Mouse (Mus musculus): ENCODE data around the gene Tmem191c. TPM values are rescaled to one million over a fixed set of nuclear protein-coding genes. Genes with fewer than 3 reads are reported as not detected.

Gene Tmem191c
- polyA plus RNA-seq, 1 experiment from 2014 or later: 31.9 TPM

DNA sequence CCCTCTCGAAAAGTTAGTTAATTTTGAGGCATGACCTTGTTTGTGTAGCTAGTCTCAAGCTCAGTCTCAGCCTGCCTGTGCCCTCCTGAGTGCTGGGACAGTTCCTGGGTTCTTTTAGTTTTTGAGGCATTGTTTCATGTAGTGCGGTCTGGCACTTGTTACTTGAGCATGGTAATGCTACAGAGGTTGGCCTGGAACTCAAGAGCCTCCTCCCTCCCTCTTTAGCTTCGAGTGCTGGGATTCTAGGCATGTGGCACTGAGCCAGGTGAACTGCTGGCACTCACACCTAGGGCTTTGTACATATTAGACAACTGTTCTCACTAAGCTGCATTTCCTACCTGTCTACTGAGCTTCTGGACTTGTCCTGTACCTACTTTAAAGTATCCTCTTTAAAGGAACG is 28.1 kb upstream of the Tmem191c start:
- Histone ChIP-seq H3K36me3 (no peaks in the 10 kb centered on the region), H3K9ac (no peak overlapping the region), H3K4me1 (replicated peaks) (peaks cover 33% of the 10 kb centered on the region), H3K27ac (replicated peaks) (no peak overlapping the region), H3K9me3 (no peaks in the 10 kb centered on the region), H3K4me3 (no peak overlapping the region), H3K4me2 (no peak overlapping the region), H3K27me3 (no peaks in the 10 kb centered on the region)
- 75% methylated on average over 4 of the region's 4 CpGs for WGBS
- no peak for ATAC-seq (ENCODE audit: low read depth)

DNA sequence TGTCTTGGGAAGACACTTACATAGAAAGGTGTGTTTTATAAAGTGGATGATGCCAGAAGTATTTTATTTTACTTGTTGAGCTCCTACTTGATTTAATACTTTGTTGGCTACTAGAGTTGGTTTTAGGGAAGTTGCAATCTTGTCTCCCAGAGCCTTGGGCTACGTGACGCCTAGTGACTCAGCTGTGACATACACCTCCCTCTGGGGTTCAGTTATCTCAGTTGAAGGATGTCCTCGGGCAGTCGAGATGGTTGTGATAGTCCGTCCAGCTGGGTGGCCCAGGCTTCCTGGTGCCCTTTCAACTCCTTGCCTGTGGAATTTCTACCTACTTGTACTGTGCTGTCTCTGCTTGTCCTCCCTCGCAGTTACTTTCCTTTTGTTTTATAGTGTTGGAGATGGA is 26.7 kb upstream of the Tmem191c start:
- Histone ChIP-seq H3K9ac (no peak overlapping the region), H3K27me3 (no peaks in the 10 kb centered on the region), H3K27ac (replicated peaks) (no peak overlapping the region), H3K9me3 (no peaks in the 10 kb centered on the region), H3K36me3 (no peaks in the 10 kb centered on the region), H3K4me1 (replicated peaks) (peaks cover 42% of the 10 kb centered on the region), H3K4me2 (no peak overlapping the region), H3K4me3 (no peak overlapping the region)
- no peak for ATAC-seq (ENCODE audit: low read depth)
- 73% methylated on average over 6 of the region's 6 CpGs for WGBS

DNA sequence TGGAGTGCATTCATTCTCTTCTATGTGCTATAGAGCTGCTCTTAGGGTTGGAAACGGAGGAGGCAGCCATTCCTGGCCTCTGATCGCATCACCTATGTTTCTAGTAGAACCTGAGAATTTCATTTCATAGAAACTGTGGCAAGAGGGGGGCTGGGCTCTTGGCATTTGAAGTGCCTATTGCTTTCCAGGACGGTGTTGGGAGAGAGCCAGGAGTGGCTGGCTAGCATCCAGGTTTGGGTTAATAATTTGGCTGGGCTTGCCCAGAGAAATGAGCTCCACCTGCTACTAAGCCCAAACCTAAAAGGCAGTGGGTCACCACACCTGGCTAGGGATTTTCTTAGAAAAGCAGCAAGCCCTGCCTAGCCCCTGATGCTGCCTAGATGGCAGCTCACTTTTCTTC is 24.3 kb upstream of the Tmem191c start:
- no peak overlapping the region for H3K27ac ChIP-seq (replicated peaks)

DNA sequence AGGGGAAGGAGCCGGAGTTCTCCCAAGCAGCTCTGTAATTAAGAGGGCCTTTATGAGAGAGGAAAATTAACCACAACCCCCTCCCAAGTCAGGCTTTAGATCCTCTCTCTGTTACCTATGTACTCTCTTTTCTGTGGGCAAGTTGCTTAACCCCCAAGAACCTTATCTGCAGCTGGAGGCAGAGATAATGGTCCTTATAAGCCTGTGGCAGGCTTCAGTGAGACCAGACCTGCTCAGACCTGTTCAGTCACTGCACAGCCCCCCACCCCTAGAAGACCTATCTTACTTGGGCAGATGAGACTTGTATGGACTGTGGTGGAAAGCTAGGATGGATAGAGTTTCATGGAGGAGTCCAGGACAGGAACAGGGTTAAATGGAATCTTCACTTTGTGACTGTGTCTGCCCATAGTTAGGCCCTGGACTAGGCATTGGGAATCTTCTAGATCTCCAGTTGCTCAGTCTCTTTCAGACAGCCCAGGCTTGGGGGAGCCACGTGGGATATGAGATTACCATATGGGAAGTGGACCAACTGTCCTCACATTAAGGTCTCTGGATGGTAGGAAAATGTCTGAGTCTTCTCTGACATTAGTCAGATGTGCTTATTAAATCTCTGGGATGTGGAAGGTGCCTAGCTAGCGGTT is 23.7 kb upstream of the Tmem191c start:
- Histone ChIP-seq H3K27ac (replicated peaks) (no peak overlapping the region), H3K4me1 (replicated peaks) (peaks cover 46% of the 10 kb centered on the region), H3K4me2 (no peak overlapping the region), H3K36me3 (peaks cover 17% of the 10 kb centered on the region), H3K4me3 (no peak overlapping the region), H3K27me3 (no peaks in the 10 kb centered on the region), H3K9ac (no peak overlapping the region), H3K9me3 (no peaks in the 10 kb centered on the region)
- no peak for ATAC-seq (ENCODE audit: low read depth)
- WGBS: 86% methylated on average over 3 of the region's 3 CpGs

More for the DNA sequence above, 24.3 kb upstream of the Tmem191c start:
- H3K4me2 ChIP-seq: no peak overlapping the region
- H3K4me1 ChIP-seq (replicated peaks): peaks cover 46% of the 10 kb centered on the region
- ATAC-seq (ENCODE audit: low read depth): no peak
- peaks cover 12% of the 10 kb centered on the region for H3K36me3 ChIP-seq
- no peak overlapping the region for H3K9ac ChIP-seq
- H3K27me3 ChIP-seq: no peaks in the 10 kb centered on the region
- H3K4me3 ChIP-seq: no peak overlapping the region
- 71% methylated on average over 3 of the region's 3 CpGs for WGBS
- H3K9me3 ChIP-seq: no peaks in the 10 kb centered on the region

DNA sequence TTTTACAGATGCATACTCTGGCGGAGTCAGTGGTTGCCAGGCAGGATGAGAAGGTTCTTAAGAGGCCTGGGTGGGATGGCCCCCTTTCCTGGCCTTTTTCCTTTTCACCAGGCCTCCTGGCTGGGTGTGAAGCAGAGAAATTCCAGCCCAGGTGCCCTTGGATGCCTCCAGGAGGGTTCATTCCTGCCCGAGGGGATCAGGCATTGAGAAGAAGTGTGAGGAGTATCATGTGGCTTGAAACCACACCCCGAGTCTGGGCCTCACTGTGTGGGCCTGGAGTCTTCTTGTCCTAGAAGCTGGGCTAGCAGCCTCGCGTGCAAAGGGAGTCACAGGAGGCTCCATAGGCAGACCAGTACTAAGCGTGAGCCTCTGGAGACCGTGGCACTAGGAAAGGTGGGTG is 23.0 kb upstream of the Tmem191c start:
- 75% methylated on average over 7 of the region's 7 CpGs for WGBS
- Histone ChIP-seq H3K27me3 (no peaks in the 10 kb centered on the region), H3K36me3 (peaks cover 24% of the 10 kb centered on the region), H3K4me3 (no peak overlapping the region), H3K4me2 (no peak overlapping the region), H3K9me3 (no peaks in the 10 kb centered on the region), H3K4me1 (replicated peaks) (peaks cover 40% of the 10 kb centered on the region), H3K27ac (replicated peaks) (no peak overlapping the region), H3K9ac (no peak overlapping the region)
- no peak for ATAC-seq (ENCODE audit: low read depth)

DNA sequence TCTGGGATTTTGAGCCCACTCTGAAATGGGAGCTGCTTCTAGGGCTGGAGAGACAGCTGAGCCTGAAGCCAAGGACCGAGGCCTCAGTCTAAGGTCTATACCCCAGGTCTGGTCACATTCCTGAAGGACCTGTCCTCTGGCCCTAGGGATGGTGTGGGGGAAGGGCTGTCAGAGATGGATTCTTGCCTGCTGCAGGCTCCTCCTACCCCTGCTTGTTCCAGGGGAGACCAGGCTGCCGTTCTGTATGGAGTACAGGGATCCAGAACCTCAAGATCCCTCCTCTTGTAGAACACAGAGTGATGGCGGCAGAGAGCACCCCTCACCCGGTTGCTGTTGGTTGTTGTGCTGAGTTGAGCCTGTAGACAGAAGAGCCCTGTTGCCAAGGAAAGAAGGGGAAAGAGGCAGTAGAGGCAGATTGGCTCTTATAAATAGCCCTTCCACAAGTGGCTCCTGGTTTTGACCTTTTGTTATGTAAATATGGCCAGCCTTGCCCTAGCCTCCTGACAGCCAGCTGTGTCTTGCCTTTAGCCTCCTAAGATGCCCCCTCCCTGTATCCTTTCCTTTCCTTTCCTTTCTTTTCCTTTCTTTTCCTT is 21.8 kb upstream of the Tmem191c start:
- Histone ChIP-seq H3K4me2 (no peak overlapping the region), H3K9ac (no peak overlapping the region), H3K27me3 (no peaks in the 10 kb centered on the region), H3K36me3 (peaks cover 36% of the 10 kb centered on the region), H3K4me3 (no peak overlapping the region), H3K9me3 (no peaks in the 10 kb centered on the region), H3K27ac (replicated peaks) (0 out of 2 replicates have a peak overlapping the region, but pooled peaks have one; percentile 10), H3K4me1 (replicated peaks) (peaks cover 38% of the 10 kb centered on the region)
- ATAC-seq (ENCODE audit: low read depth): no peak
- 16% methylated on average over 4 of the region's 4 CpGs for WGBS

DNA sequence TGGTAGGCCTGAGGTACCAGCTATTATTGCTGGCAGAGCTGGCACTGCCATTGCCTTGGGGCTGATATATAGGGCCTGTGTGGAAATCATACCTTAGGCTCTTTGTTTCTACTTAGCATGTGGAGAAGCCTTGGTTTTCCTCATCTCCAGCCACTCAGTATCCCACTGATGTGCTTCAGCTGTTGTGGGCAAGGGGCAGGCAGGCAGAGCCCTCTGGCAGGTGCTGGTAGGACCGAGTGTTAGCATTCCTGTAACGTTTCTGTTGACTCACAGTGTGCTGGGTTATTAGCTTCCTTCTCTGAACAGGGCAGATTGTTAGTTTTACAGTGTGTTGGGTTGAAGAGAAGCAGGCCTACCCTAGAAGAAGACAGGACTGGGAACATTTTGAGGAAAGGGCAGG is 20.6 kb upstream of the Tmem191c start:
- Histone ChIP-seq H3K9ac (no peak overlapping the region), H3K4me3 (no peak overlapping the region), H3K9me3 (no peaks in the 10 kb centered on the region), H3K4me2 (no peak overlapping the region), H3K27ac (replicated peaks) (no peak overlapping the region), H3K27me3 (no peaks in the 10 kb centered on the region), H3K4me1 (replicated peaks) (peaks cover 38% of the 10 kb centered on the region), H3K36me3 (peaks cover 47% of the 10 kb centered on the region)
- no peak for ATAC-seq (ENCODE audit: low read depth)
- WGBS: 84% methylated on average over 2 of the region's 2 CpGs

DNA sequence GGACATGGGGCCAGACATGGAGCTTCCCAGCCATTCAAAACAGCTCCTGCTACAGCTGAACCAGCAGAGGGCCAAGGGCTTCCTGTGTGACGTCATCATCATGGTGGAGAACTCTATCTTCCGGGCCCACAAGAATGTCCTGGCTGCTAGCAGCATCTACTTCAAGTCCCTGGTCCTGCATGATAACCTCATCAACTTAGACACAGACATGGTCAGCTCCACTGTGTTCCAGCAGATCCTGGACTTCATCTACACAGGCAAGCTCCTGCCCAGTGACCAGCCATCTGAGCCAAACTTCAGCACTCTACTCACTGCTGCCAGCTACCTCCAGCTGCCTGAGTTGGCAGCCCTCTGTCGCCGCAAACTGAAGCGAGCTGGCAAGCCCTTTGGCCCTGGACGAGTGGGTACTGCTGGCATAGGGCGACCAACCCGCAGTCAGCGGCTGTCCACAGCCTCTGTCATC is 18.5 kb upstream of the Tmem191c start:
- Histone ChIP-seq H3K36me3 (peaks cover 65% of the 10 kb centered on the region), H3K4me1 (replicated peaks) (peaks cover 22% of the 10 kb centered on the region), H3K9me3 (no peaks in the 10 kb centered on the region), H3K27ac (replicated peaks) (no peak overlapping the region), H3K9ac (no peak overlapping the region), H3K4me3 (no peak overlapping the region), H3K27me3 (no peaks in the 10 kb centered on the region), H3K4me2 (no peak overlapping the region)
- ATAC-seq (ENCODE audit: low read depth): no peak
- 95% methylated on average over 9 of the region's 9 CpGs for WGBS

DNA sequence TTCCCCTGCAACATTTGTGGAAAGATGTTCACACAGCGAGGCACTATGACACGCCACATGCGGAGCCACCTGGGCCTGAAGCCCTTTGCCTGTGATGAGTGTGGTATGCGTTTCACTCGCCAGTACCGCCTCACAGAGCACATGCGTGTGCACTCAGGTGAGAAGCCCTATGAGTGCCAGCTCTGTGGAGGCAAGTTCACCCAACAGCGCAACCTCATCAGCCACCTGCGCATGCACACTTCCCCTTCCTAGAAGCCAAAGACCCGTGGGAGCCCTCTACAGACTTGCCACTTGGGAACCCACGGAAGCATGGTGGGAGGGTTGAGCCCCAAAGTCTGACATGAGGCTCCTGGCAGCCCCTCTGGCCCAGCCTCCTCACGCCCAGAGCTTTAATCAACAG is 17.0 kb upstream of the Tmem191c start:
- Histone ChIP-seq H3K27ac (replicated peaks) (no peak overlapping the region), H3K9me3 (no peaks in the 10 kb centered on the region), H3K27me3 (no peaks in the 10 kb centered on the region), H3K4me1 (replicated peaks) (peaks cover 6% of the 10 kb centered on the region), H3K4me3 (no peak overlapping the region), H3K9ac (no peak overlapping the region), H3K36me3 (peaks cover 70% of the 10 kb centered on the region), H3K4me2 (no peak overlapping the region)
- ATAC-seq (ENCODE audit: low read depth): no peak
- WGBS: 95% methylated on average over 12 of the region's 12 CpGs

DNA sequence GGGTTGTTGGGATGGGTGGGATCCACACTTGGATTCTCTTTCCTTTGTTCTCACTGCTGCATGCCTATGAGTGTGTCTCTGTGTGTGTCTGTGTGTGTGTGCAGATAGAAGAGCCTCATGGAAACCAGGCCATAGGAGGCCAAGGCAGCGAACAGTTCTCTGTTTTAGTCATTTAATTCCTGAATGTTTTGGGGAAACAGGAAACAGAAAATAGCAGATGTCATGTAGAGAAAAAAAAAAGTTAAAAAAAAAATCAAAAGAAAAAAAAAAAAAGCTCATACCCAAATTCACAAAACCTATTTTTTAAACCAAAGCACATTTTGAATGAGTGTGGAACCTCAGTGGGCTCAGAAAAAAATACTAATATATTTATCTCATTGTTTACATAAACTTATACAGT is 14.5 kb upstream of the Tmem191c start:
- H3K27ac ChIP-seq (replicated peaks): no peak overlapping the region
- no peak overlapping the region for H3K9ac ChIP-seq
- no peaks in the 10 kb centered on the region for H3K9me3 ChIP-seq
- no peak overlapping the region for H3K4me3 ChIP-seq
- no peak overlapping the region for H3K4me2 ChIP-seq
- H3K27me3 ChIP-seq: no peaks in the 10 kb centered on the region
- WGBS: 93% methylated on average over 1 of the region's 1 CpGs
- no peaks in the 10 kb centered on the region for H3K4me1 ChIP-seq (replicated peaks)
- no peak for ATAC-seq (ENCODE audit: low read depth)
- peaks cover 58% of the 10 kb centered on the region for H3K36me3 ChIP-seq

DNA sequence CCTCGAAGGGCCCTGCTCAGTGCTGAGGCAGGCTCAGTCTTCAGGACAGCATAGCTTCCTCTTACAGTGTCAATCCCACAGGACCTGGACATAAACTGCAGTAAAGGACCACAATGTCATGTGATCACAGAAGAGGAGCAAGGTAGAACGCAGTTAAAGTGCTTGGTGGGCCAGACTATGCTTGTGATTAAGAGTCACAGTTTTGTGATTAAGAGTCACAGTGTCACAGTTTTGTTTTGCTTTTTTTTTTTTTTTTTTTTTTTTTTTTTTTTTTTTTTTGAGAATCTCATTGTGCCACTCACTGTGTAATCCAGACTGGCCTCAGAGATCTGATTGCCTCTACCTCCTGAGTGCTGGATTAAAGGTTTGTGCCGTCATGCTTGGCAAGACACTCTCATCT is 9.8 kb upstream of the Tmem191c start:
- WGBS: 92% methylated on average over 3 of the region's 3 CpGs
- no peak overlapping the region for H3K4me2 ChIP-seq
- H3K27me3 ChIP-seq: no peaks in the 10 kb centered on the region
- no peak for ATAC-seq (ENCODE audit: low read depth)
- H3K36me3 ChIP-seq: peaks cover 20% of the 10 kb centered on the region
- no peak overlapping the region for H3K27ac ChIP-seq (replicated peaks)
- no peak overlapping the region for H3K9ac ChIP-seq
- no peak overlapping the region for H3K4me3 ChIP-seq
- H3K9me3 ChIP-seq: peaks cover 7% of the 10 kb centered on the region
- H3K4me1 ChIP-seq (replicated peaks): no peaks in the 10 kb centered on the region

DNA sequence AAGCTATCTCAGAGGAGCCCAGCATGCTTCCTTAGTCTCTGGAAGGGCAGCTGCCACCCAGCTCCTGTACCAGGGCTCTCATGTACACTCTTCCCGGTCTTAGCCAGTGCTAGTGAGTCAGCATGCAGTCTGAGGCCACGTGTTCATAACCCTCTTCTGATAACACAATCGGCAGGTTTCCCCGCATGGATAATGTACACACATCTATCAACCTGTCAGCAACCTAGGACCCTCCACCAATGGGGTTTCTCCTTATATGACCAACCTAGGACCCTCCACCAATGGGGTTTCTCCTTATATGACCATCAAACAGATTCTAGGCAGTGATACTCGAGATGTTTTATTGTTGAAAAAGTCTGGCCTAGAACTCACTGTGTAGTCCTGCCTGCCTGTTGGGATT is 7.9 kb upstream of the Tmem191c start:
- Histone ChIP-seq H3K4me1 (replicated peaks) (no peaks in the 10 kb centered on the region), H3K9me3 (peaks cover 8% of the 10 kb centered on the region), H3K4me3 (no peak overlapping the region), H3K4me2 (no peak overlapping the region), H3K36me3 (0 out of 2 replicates have a peak, but pooled peaks cover 5% of the 10 kb centered on the region), H3K9ac (no peak overlapping the region), H3K27ac (replicated peaks) (no peak overlapping the region), H3K27me3 (no peaks in the 10 kb centered on the region; the same call in 1 of the 2 replicates)
- WGBS: 69% methylated on average over 5 of the region's 5 CpGs
- no peak for ATAC-seq (ENCODE audit: low read depth)

DNA sequence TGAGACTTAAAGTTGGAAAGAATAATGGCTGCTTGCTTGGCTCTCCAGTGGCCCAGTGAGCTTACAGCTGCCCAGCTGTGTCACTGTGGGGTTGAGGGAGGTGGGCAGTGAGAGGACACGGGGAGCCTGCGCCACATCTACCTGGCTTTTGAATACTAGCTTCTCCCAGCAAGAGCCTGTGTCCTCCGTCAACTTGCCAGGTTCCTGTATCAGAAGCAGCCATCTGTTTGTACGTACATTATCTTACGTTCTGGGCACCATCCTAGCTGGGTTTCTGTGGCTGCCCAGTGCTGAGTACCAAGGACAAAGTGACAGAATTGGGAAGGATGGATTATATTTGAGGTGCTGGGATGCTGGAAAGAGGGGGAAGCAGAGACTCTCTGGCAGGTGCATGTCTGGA is 6.0 kb upstream of the Tmem191c start:
- 94% methylated on average over 5 of the region's 5 CpGs for WGBS
- Histone ChIP-seq H3K4me2 (no peak overlapping the region), H3K4me1 (replicated peaks) (no peaks in the 10 kb centered on the region), H3K27me3 (no peaks in the 10 kb centered on the region; the same call in 1 of the 2 replicates), H3K27ac (replicated peaks) (no peak overlapping the region), H3K9ac (no peak overlapping the region), H3K4me3 (no peak overlapping the region), H3K9me3 (peaks cover 8% of the 10 kb centered on the region), H3K36me3 (0 out of 2 replicates have a peak, but pooled peaks cover 5% of the 10 kb centered on the region)
- ATAC-seq (ENCODE audit: low read depth): no peak

All from neural tube, embryonic 13.5 days (tissue).